Mouse (Mus musculus) megakaryocyte-erythroid progenitor cell, adult 5-6 weeks (primary cell): ENCODE data around the gene C87499. TPM values are rescaled to one million over a fixed set of nuclear protein-coding genes. Genes with fewer than 3 reads are reported as not detected.

ENCODE experiments used
- ATAC-seq: replicated peaks from 2 replicates; pipeline ENCODE4 v1.8.0; 2016; ENCODE audit warnings: mild to moderate bottlenecking, inconsistent platforms; ENCODE audit not compliant: severe bottlenecking, poor library complexity, low FRiP score, low TSS enrichment
- total RNA-seq, 2 experiments: library from RNA; stranded (forward) in 1 of 2; stranded (reverse) in 1 of 2; fragments of 200-1000, 215-1000 nt in 1 of 2; fragments of >200 nt in 1 of 2; fragmentation: Nextera tagmentation in 1 of 2; gene quantifications; 2 replicates each; pipeline ENCODE4 v1.2.3; 2014 to 2017

The C87499 gene
- total RNA-seq (2014; fragmentation: Nextera tagmentation) = not detected in 2 replicates
- total RNA-seq (2017) = not detected in 2 replicates

GRCm38 (mm10) chr4:88634311-88634710 lies at the start of gene C87499:
TSS of gene C87499 (minus strand) at chr4:88634411.
- ATAC-seq = no peak

GRCm38 (mm10) chr4:88683812-88684211 lies 49.6 kb upstream of the C87499 start, which contains the start of gene Ifna2:
TSS of gene Ifna2 (minus strand) at chr4:88683912.
- ATAC-seq = no peak

GRCm38 (mm10) chr4:88681353-88681752 lies 47.1 kb upstream of the C87499 start:
- ATAC-seq = no peak

GRCm38 (mm10) chr4:88680362-88680761 lies 46.2 kb upstream of the C87499 start:
- ATAC-seq = 0 out of 2 replicates have a peak, but pooled peaks have one; percentile 56

GRCm38 (mm10) chr4:88676824-88677223 lies 42.6 kb upstream of the C87499 start, which contains the start of gene Ifna16:
TSS of gene Ifna16 (minus strand) at chr4:88676924.
- no peak for ATAC-seq

GRCm38 (mm10) chr4:88655461-88655860 lies 21.2 kb upstream of the C87499 start:
- no peak for ATAC-seq

GRCm38 (mm10) chr4:88653644-88654043 lies 19.4 kb upstream of the C87499 start:
- no peak for ATAC-seq

- ATAC-seq = no peak
Observed at GRCm38 (mm10) chr4:88644359-88644758, 10.1 kb upstream of the C87499 start, which contains the start of gene Ifna13. TSS of gene Ifna13 (minus strand) at chr4:88644459.

GRCm38 (mm10) chr4:88642526-88642925 lies 8.3 kb upstream of the C87499 start:
- no peak for ATAC-seq

- ATAC-seq = peak; percentile 86
Observed at GRCm38 (mm10) chr4:88641077-88641831, 7.0 kb upstream of the C87499 start.

GRCm38 (mm10) chr4:88640704-88641076 lies 6.5 kb upstream of the C87499 start:
- no peak; the same call in 1 of the 2 replicates for ATAC-seq

GRCm38 (mm10) chr4:88603276-88603675 lies 30.9 kb downstream of the C87499 start, which contains the start of gene Ifna12:
TSS of gene Ifna12 (minus strand) at chr4:88603376.
- no peak for ATAC-seq

GRCm38 (mm10) chr4:88592285-88592684 lies 41.9 kb downstream of the C87499 start, which contains the start of gene Ifna9:
TSS of gene Ifna9 (minus strand) at chr4:88592385.
- ATAC-seq = no peak

Other genes with a start within 250 kb of the C87499 start
Only the 30 nearest of the 33 such genes appear.
- 1.8 TPM in 1 of 2 replicates, not detected in the other for gene Hacd4, start 195.5 kb downstream of the C87499 start, total RNA-seq (2014; fragmentation: Nextera tagmentation)
- 0.23 and 2.1 TPM in 2 replicates for gene Hacd4, start 195.5 kb downstream of the C87499 start, total RNA-seq (2017)
- gene Ifnb1, start 111.6 kb downstream of the C87499 start, total RNA-seq (2014; fragmentation: Nextera tagmentation) = not detected in 2 replicates
- not detected in 2 replicates for gene Ifnb1, start 111.6 kb downstream of the C87499 start, total RNA-seq (2017)
- not detected in 2 replicates for gene Ifna15, start 76.2 kb downstream of the C87499 start, total RNA-seq (2014; fragmentation: Nextera tagmentation)
- gene Ifna15, start 76.2 kb downstream of the C87499 start, total RNA-seq (2017) = not detected in 2 replicates
- gene Ifna14, start 62.6 kb downstream of the C87499 start, total RNA-seq (2014; fragmentation: Nextera tagmentation) = not detected in 2 replicates
- gene Ifna14, start 62.6 kb downstream of the C87499 start, total RNA-seq (2017) = not detected in 2 replicates
- gene Ifna9, start 42.0 kb downstream of the C87499 start, total RNA-seq (2014; fragmentation: Nextera tagmentation) = not detected in 2 replicates
- not detected in 2 replicates for gene Ifna9, start 42.0 kb downstream of the C87499 start, total RNA-seq (2017)
- not detected in 2 replicates for gene Ifna12, start 31.0 kb downstream of the C87499 start, total RNA-seq (2014; fragmentation: Nextera tagmentation)
- gene Ifna12, start 31.0 kb downstream of the C87499 start, total RNA-seq (2017) = not detected in 2 replicates
- not detected in 2 replicates for gene Ifna13, start 10.0 kb upstream of the C87499 start, total RNA-seq (2014; fragmentation: Nextera tagmentation)
- not detected in 2 replicates for gene Ifna13, start 10.0 kb upstream of the C87499 start, total RNA-seq (2017)
- gene Ifna16, start 42.5 kb upstream of the C87499 start, total RNA-seq (2014; fragmentation: Nextera tagmentation) = not detected in 2 replicates
- not detected in 2 replicates for gene Ifna16, start 42.5 kb upstream of the C87499 start, total RNA-seq (2017)
- gene Ifna2, start 49.5 kb upstream of the C87499 start, total RNA-seq (2014; fragmentation: Nextera tagmentation) = not detected in 2 replicates
- not detected in 2 replicates for gene Ifna2, start 49.5 kb upstream of the C87499 start, total RNA-seq (2017)
- not detected in 2 replicates for gene Ifnab, start 56.9 kb upstream of the C87499 start, total RNA-seq (2014; fragmentation: Nextera tagmentation)
- gene Ifnab, start 56.9 kb upstream of the C87499 start, total RNA-seq (2017) = not detected in 2 replicates
- gene Gm26566, start 87.4 kb upstream of the C87499 start, total RNA-seq (2014; fragmentation: Nextera tagmentation) = not detected in 2 replicates
- 1.1 and 1.5 TPM in 2 replicates for gene Gm26566, start 87.4 kb upstream of the C87499 start, total RNA-seq (2017)
- gene Klhl9, start 88.1 kb upstream of the C87499 start, total RNA-seq (2014; fragmentation: Nextera tagmentation) = 37.1 and 50.0 TPM in 2 replicates
- gene Klhl9, start 88.1 kb upstream of the C87499 start, total RNA-seq (2017) = 67.3 and 88.5 TPM in 2 replicates
- not detected in 2 replicates for gene Gm13271, start 120.5 kb upstream of the C87499 start, total RNA-seq (2014; fragmentation: Nextera tagmentation)
- not detected in 2 replicates for gene Gm13271, start 120.5 kb upstream of the C87499 start, total RNA-seq (2017)
- not detected in 2 replicates for gene Gm13283, start 125.7 kb upstream of the C87499 start, total RNA-seq (2014; fragmentation: Nextera tagmentation)
- gene Gm13283, start 125.7 kb upstream of the C87499 start, total RNA-seq (2017) = not detected in 2 replicates
- gene Gm13290, start 139.4 kb upstream of the C87499 start, total RNA-seq (2014; fragmentation: Nextera tagmentation) = not detected in 2 replicates
- not detected in 2 replicates for gene Gm13290, start 139.4 kb upstream of the C87499 start, total RNA-seq (2017)
- not detected in 2 replicates for gene Gm13289, start 142.5 kb upstream of the C87499 start, total RNA-seq (2014; fragmentation: Nextera tagmentation)
- not detected in 2 replicates for gene Gm13289, start 142.5 kb upstream of the C87499 start, total RNA-seq (2017)
- gene Gm13272, start 145.4 kb upstream of the C87499 start, total RNA-seq (2014; fragmentation: Nextera tagmentation) = not detected in 2 replicates
- gene Gm13272, start 145.4 kb upstream of the C87499 start, total RNA-seq (2017) = not detected in 2 replicates
- gene Ifnz, start 147.7 kb upstream of the C87499 start, total RNA-seq (2014; fragmentation: Nextera tagmentation) = 0.57 TPM in 1 of 2 replicates, not detected in the other
- gene Ifnz, start 147.7 kb upstream of the C87499 start, total RNA-seq (2017) = 0.11 TPM in 1 of 2 replicates, not detected in the other
- not detected in 2 replicates for gene Gm13276, start 151.3 kb upstream of the C87499 start, total RNA-seq (2014; fragmentation: Nextera tagmentation)
- 1.6 TPM in 1 of 2 replicates, not detected in the other for gene Gm13276, start 151.3 kb upstream of the C87499 start, total RNA-seq (2017)
- gene Gm13277, start 154.2 kb upstream of the C87499 start, total RNA-seq (2014; fragmentation: Nextera tagmentation) = not detected in 2 replicates
- not detected in 2 replicates for gene Gm13277, start 154.2 kb upstream of the C87499 start, total RNA-seq (2017)
- not detected in 2 replicates for gene Gm13278, start 157.1 kb upstream of the C87499 start, total RNA-seq (2014; fragmentation: Nextera tagmentation)
- gene Gm13278, start 157.1 kb upstream of the C87499 start, total RNA-seq (2017) = not detected in 2 replicates
- not detected in 2 replicates for gene Gm13275, start 160.1 kb upstream of the C87499 start, total RNA-seq (2014; fragmentation: Nextera tagmentation)
- not detected in 2 replicates for gene Gm13275, start 160.1 kb upstream of the C87499 start, total RNA-seq (2017)
- not detected in 2 replicates for gene Gm13279, start 163.0 kb upstream of the C87499 start, total RNA-seq (2014; fragmentation: Nextera tagmentation)
- not detected in 2 replicates for gene Gm13279, start 163.0 kb upstream of the C87499 start, total RNA-seq (2017)
- gene Gm13285, start 165.3 kb upstream of the C87499 start, total RNA-seq (2014; fragmentation: Nextera tagmentation) = not detected in 2 replicates
- gene Gm13285, start 165.3 kb upstream of the C87499 start, total RNA-seq (2017) = not detected in 2 replicates
- not detected in 2 replicates for gene Gm13287, start 168.8 kb upstream of the C87499 start, total RNA-seq (2014; fragmentation: Nextera tagmentation)
- gene Gm13287, start 168.8 kb upstream of the C87499 start, total RNA-seq (2017) = not detected in 2 replicates
- gene Gm13288, start 171.1 kb upstream of the C87499 start, total RNA-seq (2014; fragmentation: Nextera tagmentation) = not detected in 2 replicates
- gene Gm13288, start 171.1 kb upstream of the C87499 start, total RNA-seq (2017) = 1.2 TPM in 1 of 2 replicates, not detected in the other
- not detected in 2 replicates for gene Ifna7, start 181.8 kb upstream of the C87499 start, total RNA-seq (2014; fragmentation: Nextera tagmentation)
- not detected in 2 replicates for gene Ifna7, start 181.8 kb upstream of the C87499 start, total RNA-seq (2017)
- not detected in 2 replicates for gene Ifna11, start 185.5 kb upstream of the C87499 start, total RNA-seq (2014; fragmentation: Nextera tagmentation)
- gene Ifna11, start 185.5 kb upstream of the C87499 start, total RNA-seq (2017) = not detected in 2 replicates
- gene Ifna6, start 193.0 kb upstream of the C87499 start, total RNA-seq (2014; fragmentation: Nextera tagmentation) = not detected in 2 replicates
- not detected in 2 replicates for gene Ifna6, start 193.0 kb upstream of the C87499 start, total RNA-seq (2017)
- gene Ifna5, start 201.1 kb upstream of the C87499 start, total RNA-seq (2014; fragmentation: Nextera tagmentation) = not detected in 2 replicates
- gene Ifna5, start 201.1 kb upstream of the C87499 start, total RNA-seq (2017) = not detected in 2 replicates